Mouse (Mus musculus) cortical plate, adult 2 months (tissue): ENCODE measurements around the gene Cyfip1.

Experiments used
- CTCF ChIP-seq: fragments of 200-500 bp; IDR thresholded peaks from 2 replicates; pipeline ENCODE4 v1.5.1; 2011; ENCODE audit warnings: mild to moderate bottlenecking, control low read depth, low read length; ENCODE audit not compliant: insufficient read depth; ENCODE audit errors: extremely low read depth
- POLR2A ChIP-seq: fragments of 200-500 bp; IDR thresholded peaks from 2 replicates; pipeline ENCODE4 v1.6.1; 2011; ENCODE audit warnings: mild to moderate bottlenecking, low read length, control low read depth; ENCODE audit not compliant: insufficient read depth; ENCODE audit errors: extremely low read depth

- no peak for TF ChIP-seq CTCF
- TF ChIP-seq POLR2A = no peak
These were observed 114.5 kb downstream of the Cyfip1 start for GRCm38 (mm10) chr7:55956054-55956453.
